Mouse (Mus musculus) gonadal fat pad, adult 2 months (tissue): ENCODE data around the gene Pcyt2. TPM values are rescaled to one million over a fixed set of nuclear protein-coding genes. Genes with fewer than 3 reads are reported as not detected.

Experiments
- DNase-seq: peaks from one replicate; pipeline ENCODE4 v3.0.0-alpha.2; 2012; ENCODE audit warnings: low read depth
- polyA plus RNA-seq: library from polyadenylated mRNA; depleted of rRNA; stranded (reverse); fragments of >200 nt; gene quantifications from 2 replicates; pipeline ENCODE4 v1.2.3, GENCODE M21; 2012; rRNA removed

The Pcyt2 gene
- polyA plus RNA-seq, 1 experiment, result 189 TPM

- no peak for DNase-seq
These were observed 56.6 kb downstream of the Pcyt2 start for GRCm38 (mm10) chr11:120560952-120561728.

Other genes starting within 250 kb of the Pcyt2 start
- 28.5 and 29.6 TPM in 2 replicates for gene Faap100, start 239.2 kb downstream of the Pcyt2 start, polyA plus RNA-seq
- gene Nploc4, start 180.2 kb downstream of the Pcyt2 start, polyA plus RNA-seq, result 68.8 and 71.4 TPM in 2 replicates
- not detected in 2 replicates for gene Tspan10, start 175.3 kb downstream of the Pcyt2 start, polyA plus RNA-seq
- gene Pde6g, start 164.4 kb downstream of the Pcyt2 start, polyA plus RNA-seq, result 0.42 and 0.72 TPM in 2 replicates
- gene Oxld1, start 159.9 kb downstream of the Pcyt2 start, polyA plus RNA-seq, result 24.5 and 30.4 TPM in 2 replicates
- 13.1 and 16.6 TPM in 2 replicates for gene Ccdc137, start 159.8 kb downstream of the Pcyt2 start, polyA plus RNA-seq
- 32.5 and 34.3 TPM in 2 replicates for gene Arl16, start 150.3 kb downstream of the Pcyt2 start, polyA plus RNA-seq
- gene Mrpl12, start 133.3 kb downstream of the Pcyt2 start, polyA plus RNA-seq, result 61.8 and 70.5 TPM in 2 replicates
- gene Slc25a10, start 126.1 kb downstream of the Pcyt2 start, polyA plus RNA-seq, result 372 and 561 TPM in 2 replicates
- 1.2 and 1.8 TPM in 2 replicates for gene Gcgr, start 87.2 kb downstream of the Pcyt2 start, polyA plus RNA-seq
- gene Mcrip1, start 68.2 kb downstream of the Pcyt2 start, polyA plus RNA-seq, result 153 and 179 TPM in 2 replicates
- 0.72 TPM in 1 of 2 replicates, not detected in the other for gene Ppp1r27, start 66.8 kb downstream of the Pcyt2 start, polyA plus RNA-seq
- 372 and 394 TPM in 2 replicates for gene P4hb, start 44.7 kb downstream of the Pcyt2 start, polyA plus RNA-seq
- 584 and 632 TPM in 2 replicates for gene Arhgdia, start 36.3 kb downstream of the Pcyt2 start, polyA plus RNA-seq
- gene Alyref, start 19.6 kb downstream of the Pcyt2 start, polyA plus RNA-seq, result 21.4 and 28.5 TPM in 2 replicates
- gene Anapc11, start 19.5 kb downstream of the Pcyt2 start, polyA plus RNA-seq, result 74.7 and 75.0 TPM in 2 replicates
- 1.1 and 1.2 TPM in 2 replicates for gene Npb, start 9.5 kb downstream of the Pcyt2 start, polyA plus RNA-seq
- gene Sirt7, start 7.3 kb upstream of the Pcyt2 start, polyA plus RNA-seq, result 57.9 and 61.4 TPM in 2 replicates
- gene Mafg, start 15.7 kb upstream of the Pcyt2 start, polyA plus RNA-seq, result 53.0 and 56.7 TPM in 2 replicates
- gene Pycr1, start 25.8 kb upstream of the Pcyt2 start, polyA plus RNA-seq, result 6.9 and 10.5 TPM in 2 replicates
- gene Myadml2, start 30.2 kb upstream of the Pcyt2 start, polyA plus RNA-seq, result 0.26 TPM in 1 of 2 replicates, not detected in the other
- gene Notum, start 43.2 kb upstream of the Pcyt2 start, polyA plus RNA-seq, result 3.3 and 4.0 TPM in 2 replicates
- 93.6 and 104 TPM in 2 replicates for gene Aspscr1, start 55.0 kb upstream of the Pcyt2 start, polyA plus RNA-seq
- gene Cenpx, start 95.8 kb upstream of the Pcyt2 start, polyA plus RNA-seq, result 84.6 and 100 TPM in 2 replicates
- 38.5 and 41.4 TPM in 2 replicates for gene Lrrc45, start 96.0 kb upstream of the Pcyt2 start, polyA plus RNA-seq
- gene Rac3, start 103.5 kb upstream of the Pcyt2 start, polyA plus RNA-seq, result 18.2 and 19.0 TPM in 2 replicates
- 188 and 202 TPM in 2 replicates for gene Dcxr, start 109.3 kb upstream of the Pcyt2 start, polyA plus RNA-seq
- 121 and 130 TPM in 2 replicates for gene Cbr2, start 114.2 kb upstream of the Pcyt2 start, polyA plus RNA-seq
- 0.59 and 1.1 TPM in 2 replicates for gene Hmga1b, start 144.9 kb upstream of the Pcyt2 start, polyA plus RNA-seq
- gene Rfng, start 166.3 kb upstream of the Pcyt2 start, polyA plus RNA-seq, result 35.8 and 37.8 TPM in 2 replicates
- 207 and 231 TPM in 2 replicates for gene Gps1, start 166.3 kb upstream of the Pcyt2 start, polyA plus RNA-seq
- 31.7 and 31.9 TPM in 2 replicates for gene Dus1l, start 178.5 kb upstream of the Pcyt2 start, polyA plus RNA-seq
- 2,531 and 4,379 TPM in 2 replicates for gene Fasn, start 206.6 kb upstream of the Pcyt2 start, polyA plus RNA-seq